Mouse (Mus musculus) left cerebral cortex, postnatal 25 days (tissue): ENCODE measurements at regions not wholly inside any gene's neighbourhood (a gene's known extent, or its start where the extent isn't known, plus 50 kb on each side); places are given as distances from the start of the nearest gene placed in this dataset.
A peak's percentile ranks its signal among the peaks of the same experiment; 100 is the strongest.

ENCODE experiments used
- DNase-seq, 2 experiments: peaks; one replicate each; pipeline ENCODE4 v3.0.0; 2022; ENCODE audit warnings: low spot score in 2 of 2, mixed read lengths in 1 of 2
- intact Hi-C: fragments of 180-260 bp; cut with DNase I; formaldehyde crosslinking; loops from one replicate; pipeline ENCODE4 v1.15.1; 2025

GRCm38 (mm10) chr13:52007585-52008395 is 161.3 kb downstream of the Gadd45g start:
- intact Hi-C loops, result no loop called here
- no peak for DNase-seq

GRCm38 (mm10) chr13:52009231-52009630 is 162.8 kb downstream of the Gadd45g start:
- intact Hi-C loops, result no loop called here
- DNase-seq, result no peak

GRCm38 (mm10) chr13:52009766-52010165 is 163.3 kb downstream of the Gadd45g start:
- DNase-seq, result no peak
- intact Hi-C loops, result no loop called here

- intact Hi-C loops, result no loop called here
- no peak for DNase-seq
Observed at GRCm38 (mm10) chr13:52011001-52011400, 164.5 kb downstream of the Gadd45g start.

- intact Hi-C loops, result no loop called here
- no peak for DNase-seq
Observed at GRCm38 (mm10) chr13:52013182-52013581, 166.7 kb downstream of the Gadd45g start.

GRCm38 (mm10) chr13:52013757-52014156 is 167.3 kb downstream of the Gadd45g start:
- DNase-seq, result no peak
- intact Hi-C loops, result no loop called here

- DNase-seq, result no peak
- intact Hi-C loops, result no loop called here
Observed at GRCm38 (mm10) chr13:52014566-52014965, 168.1 kb downstream of the Gadd45g start.

- intact Hi-C loops, result no loop called here
- no peak for DNase-seq
Observed at GRCm38 (mm10) chr13:52015066-52015465, 168.6 kb downstream of the Gadd45g start.

GRCm38 (mm10) chr13:52015496-52015895 is 169.0 kb downstream of the Gadd45g start:
- intact Hi-C loops, result no loop called here
- no peak for DNase-seq

GRCm38 (mm10) chr13:52017598-52018190 is 171.2 kb downstream of the Gadd45g start:
- DNase-seq, result peak in 1 of 2 experiments; percentile 24
- intact Hi-C loops, result no loop called here

- no peak for DNase-seq
- intact Hi-C loops, result no loop called here
Observed at GRCm38 (mm10) chr13:52019647-52020046, 173.2 kb downstream of the Gadd45g start.

GRCm38 (mm10) chr13:52021150-52021549 is 174.7 kb downstream of the Gadd45g start:
- intact Hi-C loops, result no loop called here
- no peak for DNase-seq

- intact Hi-C loops, result no loop called here
- no peak for DNase-seq
Observed at GRCm38 (mm10) chr13:52021828-52022227, 175.3 kb downstream of the Gadd45g start.

GRCm38 (mm10) chr13:52022529-52022928 is 176.1 kb downstream of the Gadd45g start:
- intact Hi-C loops, result no loop called here
- no peak for DNase-seq

- intact Hi-C loops, result no loop called here
- DNase-seq, result no peak
Observed at GRCm38 (mm10) chr13:52024349-52024748, 177.9 kb downstream of the Gadd45g start.

- intact Hi-C loops, result no loop called here
Observed at GRCm38 (mm10) chr13:52024832-52025481, 178.5 kb downstream of the Gadd45g start.

GRCm38 (mm10) chr13:52025482-52025848 is 179.0 kb downstream of the Gadd45g start:
- intact Hi-C loops, result no loop called here
- DNase-seq, result no peak

More at GRCm38 (mm10) chr13:52024832-52025481, 178.5 kb downstream of the Gadd45g start:
- DNase-seq, result no peak

GRCm38 (mm10) chr13:52026291-52026690 is 179.8 kb downstream of the Gadd45g start:
- intact Hi-C loops, result no loop called here

GRCm38 (mm10) chr13:52029868-52030422 is 183.5 kb downstream of the Gadd45g start:
- DNase-seq, result no peak
- intact Hi-C loops, result no loop called here

More at GRCm38 (mm10) chr13:52026291-52026690, 179.8 kb downstream of the Gadd45g start:
- no peak for DNase-seq

GRCm38 (mm10) chr13:52031465-52031864 is 185.0 kb downstream of the Gadd45g start:
- no peak for DNase-seq
- intact Hi-C loops, result no loop called here
